Mouse (Mus musculus): Measurements from ENCODE around the gene Rnf151. TPM values are rescaled to one million over a fixed set of nuclear protein-coding genes. Genes with fewer than 3 reads are reported as not detected.
"Not testable (repeated sequence)": the region's sequence is repeated elsewhere in the genome, so short reads cannot be mapped to it uniquely, and the experiment has no call there.

The Rnf151 gene
- polyA plus RNA-seq, 1 experiment from 2014 or later: not detected

DNA sequence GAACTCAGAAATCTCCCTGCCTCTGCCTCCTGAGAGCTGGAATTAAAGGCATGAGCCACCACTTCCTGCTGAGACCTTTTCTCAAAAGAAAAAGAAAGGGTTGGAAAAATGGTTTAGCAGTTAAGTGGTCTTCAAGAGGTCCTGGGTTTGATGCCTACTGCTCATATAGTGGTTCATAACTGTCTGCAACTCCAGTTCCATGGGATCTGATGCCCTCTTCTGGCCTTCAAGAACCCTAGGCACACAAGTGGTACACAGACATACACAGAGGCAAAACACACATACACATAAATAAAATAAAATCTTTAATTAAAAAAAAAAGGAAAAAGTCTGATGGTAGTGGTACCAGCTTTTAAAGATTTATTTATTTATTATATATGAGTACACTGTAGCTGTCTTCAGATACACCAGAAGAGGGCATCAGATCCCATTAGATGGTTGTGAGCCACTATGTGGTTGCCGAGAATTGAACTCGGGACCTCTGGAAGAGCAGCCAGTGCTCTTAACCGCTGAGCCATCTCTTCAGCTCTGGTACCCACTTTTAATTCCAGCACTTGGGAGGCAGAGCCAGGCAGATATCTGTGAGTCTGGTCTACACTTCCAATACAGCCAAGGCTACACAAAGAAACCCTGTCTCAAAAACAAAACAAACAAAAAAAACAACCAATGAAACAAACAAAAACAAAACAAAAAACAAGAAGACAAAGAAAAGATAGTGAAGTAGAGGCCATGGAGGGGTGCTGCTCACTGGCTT lies 8.0 kb upstream of the Rnf151 start:
- no peak for DNase-seq (ENCODE audit: low spot score)
- 71% methylated on average over 3 of the region's 3 CpGs for WGBS
- no peak overlapping the region for H3K4me3 ChIP-seq (ENCODE audit: low read depth, low read length)

DNA sequence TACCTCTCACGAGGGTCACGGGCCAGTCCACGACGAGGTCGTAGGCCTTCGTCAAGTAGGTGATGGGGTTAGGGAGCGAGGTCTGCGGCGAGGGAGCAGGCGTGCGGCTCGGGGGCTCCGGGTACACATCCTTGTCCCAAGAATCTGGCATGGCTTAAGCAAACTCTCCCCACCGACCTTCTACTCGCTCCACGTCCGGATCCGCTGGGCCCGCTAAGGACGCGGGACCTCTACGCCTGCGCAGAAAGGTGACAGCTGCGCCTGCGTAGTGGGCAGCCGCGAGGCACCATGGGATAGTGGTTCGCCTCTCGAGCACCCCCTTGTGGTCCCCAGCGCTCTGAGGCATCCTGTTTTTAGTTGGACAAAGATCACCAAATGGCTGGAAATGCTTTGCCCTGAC lies 6.3 kb upstream of the Rnf151 start, which contains the start of gene Ndufb10:
Ndufb10 (minus strand) TSS at position 295 of the 400 bp plus-strand sequence.
- Histone ChIP-seq H3K4me3 (ENCODE audit: low read depth, low read length) (peak within 1 kb of the TSS; percentile 85), H3K4me1 (replicated peaks; ENCODE audit: control insufficient read depth, insufficient read depth, low read length) (peaks cover 10% of the 10 kb centered on the region), H3K9ac (ENCODE audit: low read depth, low read length) (peak within 1 kb of the TSS; percentile 84), H3K27ac (ENCODE audit: low read depth, low read length) (peak within 1 kb of the TSS; percentile 37), H3K9me3 (ENCODE audit: control insufficient read depth, low read length) (no peaks in the 10 kb centered on the region), H3K27me3 (ENCODE audit: control insufficient read depth, insufficient read depth, low read length) (no peaks in the 10 kb centered on the region; the same call in 1 of the 2 replicates), H3K4me2 (replicated peaks; ENCODE audit: low read depth, low read length) (peak within 1 kb of the TSS; percentile 77), H3K36me3 (ENCODE audit: control insufficient read depth, insufficient read depth, low read length) (0 out of 2 replicates have a peak, but pooled peaks cover 4% of the 10 kb centered on the region)
- DNase-seq (ENCODE audit: low spot score) (peak; percentile 100), ATAC-seq (ENCODE audit: low FRiP score) (peak; percentile 76)
- WGBS: 0% methylated on average over 30 of the region's 30 CpGs

More for the DNA sequence above, 8.0 kb upstream of the Rnf151 start:
- Histone ChIP-seq H3K27ac (ENCODE audit: low read depth, low read length) (no peak overlapping the region), H3K27me3 (ENCODE audit: control insufficient read depth, insufficient read depth, low read length) (no peaks in the 10 kb centered on the region; the same call in 1 of the 2 replicates), H3K36me3 (ENCODE audit: control insufficient read depth, insufficient read depth, low read length) (0 out of 2 replicates have a peak, but pooled peaks cover 4% of the 10 kb centered on the region), H3K4me2 (replicated peaks; ENCODE audit: low read depth, low read length) (no peak overlapping the region), H3K9me3 (ENCODE audit: control insufficient read depth, low read length) (no peaks in the 10 kb centered on the region), H3K4me1 (replicated peaks; ENCODE audit: control insufficient read depth, insufficient read depth, low read length) (peaks cover 10% of the 10 kb centered on the region), H3K9ac (ENCODE audit: low read depth, low read length) (no peak overlapping the region)
- ATAC-seq (ENCODE audit: low FRiP score): no peak

- Histone ChIP-seq H3K4me2 (replicated peaks; ENCODE audit: low read depth, low read length) (peak overlapping the region; percentile 77), H3K27ac (ENCODE audit: low read depth, low read length) (peak overlapping the region; percentile 37), H3K4me1 (replicated peaks; ENCODE audit: control insufficient read depth, insufficient read depth, low read length) (peaks cover 10% of the 10 kb centered on the region), H3K36me3 (ENCODE audit: control insufficient read depth, insufficient read depth, low read length) (0 out of 2 replicates have a peak, but pooled peaks cover 4% of the 10 kb centered on the region), H3K9ac (ENCODE audit: low read depth, low read length) (peak overlapping the region; percentile 84), H3K4me3 (ENCODE audit: low read depth, low read length) (peak overlapping the region; percentile 85), H3K9me3 (ENCODE audit: control insufficient read depth, low read length) (no peaks in the 10 kb centered on the region), H3K27me3 (ENCODE audit: control insufficient read depth, insufficient read depth, low read length) (no peaks in the 10 kb centered on the region; the same call in 1 of the 2 replicates)
- under 1% methylated on average over 15 of the region's 15 CpGs for WGBS
- DNase-seq (ENCODE audit: low spot score) (no peak), ATAC-seq (ENCODE audit: low FRiP score) (no peak)
Observed at GRCm38 (mm10) chr17:24723881-24724180, 6.0 kb upstream of the Rnf151 start.

GRCm38 (mm10) chr17:24723122-24723880 lies 5.4 kb upstream of the Rnf151 start:
- Histone ChIP-seq H3K4me3 (ENCODE audit: low read depth, low read length) (peak overlapping the region; percentile 85), H3K9ac (ENCODE audit: low read depth, low read length) (peak overlapping the region; percentile 84), H3K27ac (ENCODE audit: low read depth, low read length) (peak overlapping the region; percentile 17; the same call in 1 of the 2 replicates), H3K27me3 (ENCODE audit: control insufficient read depth, insufficient read depth, low read length) (no peaks in the 10 kb centered on the region; the same call in 1 of the 2 replicates), H3K9me3 (ENCODE audit: control insufficient read depth, low read length) (no peaks in the 10 kb centered on the region), H3K4me2 (replicated peaks; ENCODE audit: low read depth, low read length) (peak overlapping the region; percentile 77), H3K4me1 (replicated peaks; ENCODE audit: control insufficient read depth, insufficient read depth, low read length) (peaks cover 10% of the 10 kb centered on the region), H3K36me3 (ENCODE audit: control insufficient read depth, insufficient read depth, low read length) (0 out of 2 replicates have a peak, but pooled peaks cover 4% of the 10 kb centered on the region)
- DNase-seq (ENCODE audit: low spot score) (no peak), ATAC-seq (ENCODE audit: low FRiP score) (no peak)
- WGBS: 4% methylated on average over 12 of the region's 12 CpGs

DNA sequence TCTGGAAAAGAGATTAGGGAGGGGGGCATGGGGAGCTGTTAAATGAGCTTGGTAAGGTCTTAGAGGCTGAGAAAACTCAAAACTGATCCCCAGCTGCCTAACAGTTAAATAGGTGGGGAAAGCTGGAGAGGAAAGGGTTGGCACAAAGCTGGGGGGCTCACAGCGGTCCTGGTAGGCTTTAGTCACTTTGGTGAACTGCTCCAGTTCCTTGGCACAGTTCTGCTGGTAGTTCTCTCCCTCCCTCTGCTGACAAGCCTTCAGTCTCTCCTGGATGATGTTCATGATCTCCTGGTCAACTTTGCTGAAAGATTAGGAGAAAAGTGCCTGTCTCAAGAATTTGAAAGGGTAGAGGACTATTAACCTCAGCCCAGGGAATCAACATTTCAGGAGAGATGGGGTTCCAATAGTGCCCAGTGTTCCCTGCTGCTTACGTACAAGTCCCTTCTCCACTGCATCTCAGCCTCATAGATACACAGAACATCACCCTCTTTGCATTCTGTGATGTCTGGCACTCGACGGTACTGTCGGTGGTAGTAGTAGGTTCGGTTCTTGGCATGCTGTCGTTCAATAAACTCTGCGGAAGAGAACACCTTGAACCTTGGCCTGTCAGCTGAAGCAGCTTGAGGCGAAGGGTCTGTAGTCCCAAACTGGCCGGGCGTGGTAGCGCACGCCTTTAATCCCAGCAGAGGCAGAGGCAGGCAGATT lies 4.5 kb upstream of the Rnf151 start:
- H3K4me1 ChIP-seq (replicated peaks; ENCODE audit: control insufficient read depth, insufficient read depth, low read length): peaks cover 10% of the 10 kb centered on the region
- DNase-seq (ENCODE audit: low spot score): peak; percentile 18
- 33% methylated on average over 13 of the region's 13 CpGs for WGBS
- H3K27ac ChIP-seq (ENCODE audit: low read depth, low read length): no peak overlapping the region
- H3K9me3 ChIP-seq (ENCODE audit: control insufficient read depth, low read length): no peaks in the 10 kb centered on the region
- H3K4me2 ChIP-seq (replicated peaks; ENCODE audit: low read depth, low read length): no peak overlapping the region
- no peak overlapping the region for H3K9ac ChIP-seq (ENCODE audit: low read depth, low read length)
- 0 out of 2 replicates have a peak, but pooled peaks cover 4% of the 10 kb centered on the region for H3K36me3 ChIP-seq (ENCODE audit: control insufficient read depth, insufficient read depth, low read length)
- no peaks in the 10 kb centered on the region for H3K27me3 ChIP-seq (ENCODE audit: control insufficient read depth, insufficient read depth, low read length)
- ATAC-seq (ENCODE audit: low FRiP score): no peak
- H3K4me3 ChIP-seq (ENCODE audit: low read depth, low read length): no peak overlapping the region

GRCm38 (mm10) chr17:24721383-24721955 lies 3.6 kb upstream of the Rnf151 start:
- ATAC-seq (ENCODE audit: low FRiP score); H3K9me3 ChIP-seq (ENCODE audit: control insufficient read depth, low read length); H3K36me3 ChIP-seq (ENCODE audit: control insufficient read depth, insufficient read depth, low read length); H3K9ac ChIP-seq (ENCODE audit: low read depth, low read length); H3K27ac ChIP-seq (ENCODE audit: low read depth, low read length); H3K27me3 ChIP-seq (ENCODE audit: control insufficient read depth, insufficient read depth, low read length); DNase-seq (ENCODE audit: low spot score): not testable (repeated sequence)
- 71% methylated on average over 7 of the region's 7 CpGs for WGBS
- peak overlapping the region; percentile 75 for H3K4me3 ChIP-seq (ENCODE audit: low read depth, low read length)
- peaks cover 10% of the 10 kb centered on the region for H3K4me1 ChIP-seq (replicated peaks; ENCODE audit: control insufficient read depth, insufficient read depth, low read length)
- H3K4me2 ChIP-seq (replicated peaks; ENCODE audit: low read depth, low read length): peak overlapping the region; percentile 39

DNA sequence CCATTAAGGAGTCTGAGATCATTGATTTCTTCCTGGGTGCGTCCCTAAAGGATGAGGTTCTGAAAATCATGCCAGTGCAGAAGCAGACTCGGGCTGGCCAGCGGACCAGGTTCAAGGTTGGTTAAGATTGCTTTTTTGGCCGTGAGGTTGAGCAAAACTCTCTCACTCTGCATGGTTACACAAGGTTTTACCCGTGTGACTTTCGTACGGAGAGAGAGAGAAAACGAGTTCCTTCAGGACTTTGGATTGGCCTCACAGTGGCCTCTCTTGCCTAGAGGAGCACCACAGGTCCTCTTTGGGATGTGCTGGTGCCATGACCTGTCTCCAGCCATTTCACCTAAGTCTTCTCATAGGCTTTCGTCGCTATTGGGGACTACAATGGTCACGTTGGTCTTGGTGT lies 2.8 kb upstream of the Rnf151 start:
- not testable (repeated sequence) for H3K36me3 ChIP-seq (ENCODE audit: control insufficient read depth, insufficient read depth, low read length); H3K27me3 ChIP-seq (ENCODE audit: control insufficient read depth, insufficient read depth, low read length); H3K9me3 ChIP-seq (ENCODE audit: control insufficient read depth, low read length); ATAC-seq (ENCODE audit: low FRiP score); H3K27ac ChIP-seq (ENCODE audit: low read depth, low read length)
- Histone ChIP-seq H3K4me2 (replicated peaks; ENCODE audit: low read depth, low read length) (peak overlapping the region; percentile 80), H3K9ac (ENCODE audit: low read depth, low read length) (peak overlapping the region; percentile 80), H3K4me1 (replicated peaks; ENCODE audit: control insufficient read depth, insufficient read depth, low read length) (peaks cover 10% of the 10 kb centered on the region), H3K4me3 (ENCODE audit: low read depth, low read length) (peak overlapping the region; percentile 75)
- WGBS: 3% methylated on average over 10 of the region's 11 CpGs
- DNase-seq (ENCODE audit: low spot score): peak; percentile 28

All from hindbrain, embryonic 11.5 days (tissue).